Mouse (Mus musculus) limb, embryonic 10.5 days (tissue): Measurements from ENCODE around the gene Ptgis. TPM values are rescaled to one million over a fixed set of nuclear protein-coding genes. Genes with fewer than 3 reads are reported as not detected.
A peak's percentile ranks its signal among the peaks of the same experiment; 100 is the strongest.

Experiments used
- DNase-seq: peaks from one replicate; pipeline ENCODE4 v3.0.0-alpha.2; 2017; ENCODE audit warnings: low spot score
- H3K27ac ChIP-seq: fragments of 300-500 bp; sonication (generic); 2 replicates; pipeline ENCODE4 v1.5.1; 2016; ENCODE audit warnings: mild to moderate bottlenecking
- H3K27me3 ChIP-seq: fragments of 300-500 bp; sonication (generic); 2 replicates; pipeline ENCODE4 v1.6.1; 2016; ENCODE audit warnings: low read depth, mild to moderate bottlenecking; ENCODE audit not compliant: poor library complexity, severe bottlenecking
- H3K36me3 ChIP-seq: fragments of 300-500 bp; sonication (generic); 2 replicates; pipeline ENCODE4 v1.6.1; 2016; ENCODE audit warnings: mild to moderate bottlenecking, moderate library complexity
- H3K4me1 ChIP-seq: fragments of 300-500 bp; sonication (generic); 2 replicates; pipeline ENCODE4 v1.6.1; 2016
- H3K4me3 ChIP-seq: fragments of 300-500 bp; sonication (generic); 2 replicates; pipeline ENCODE4 v1.5.1; 2016; ENCODE audit warnings: mild to moderate bottlenecking, moderate library complexity
- H3K9me3 ChIP-seq: fragments of 300-500 bp; sonication (generic); replicated peaks from 2 replicates; pipeline ENCODE4 v1.6.1; 2016; ENCODE audit warnings: mild to moderate bottlenecking
- WGBS: fragments of 180-500 bp; shearing (Covaris S2); methylation state at CpG from one replicate; pipeline ENCODE4 v1.1.7; 2016; 5-methylcytosine and 5-hydroxymethylcytosine counted together
- polyA plus RNA-seq: library from polyadenylated mRNA; unstranded; fragments of >200 nt; fragmentation: Nextera tagmentation; extraction: Ambion mirVana; gene quantifications from 2 replicates; pipeline ENCODE4 v1.2.1, GENCODE M21; 2016

The Ptgis gene
- polyA plus RNA-seq, 1 experiment from 2014 or later, result 17.6 TPM

- no peaks in the 10 kb centered on the region for H3K27me3 ChIP-seq
- H3K27ac ChIP-seq, result no peak overlapping the region
- no peaks in the 10 kb centered on the region for H3K36me3 ChIP-seq
- H3K9me3 ChIP-seq, result no peaks in the 10 kb centered on the region
- no peaks in the 10 kb centered on the region for H3K4me1 ChIP-seq
- WGBS, result 80% methylated on average over 9 of the region's 9 CpGs
- H3K4me3 ChIP-seq, result no peak overlapping the region
- DNase-seq, result no peak
These were observed 30.7 kb upstream of the Ptgis start for GRCm38 (mm10) chr2:167271121-167271521.

GRCm38 (mm10) chr2:167270496-167270895, 30.1 kb upstream of the Ptgis start:
- no peaks in the 10 kb centered on the region for H3K9me3 ChIP-seq
- no peak overlapping the region for H3K27ac ChIP-seq
- H3K4me1 ChIP-seq, result no peaks in the 10 kb centered on the region; the same call in 1 of the 2 replicates
- no peaks in the 10 kb centered on the region for H3K36me3 ChIP-seq
- H3K27me3 ChIP-seq, result no peaks in the 10 kb centered on the region
- H3K4me3 ChIP-seq, result no peak overlapping the region
- 95% methylated on average over 3 of the region's 3 CpGs for WGBS
- no peak for DNase-seq

- 96% methylated on average over 1 of the region's 1 CpGs for WGBS
- no peaks in the 10 kb centered on the region for H3K36me3 ChIP-seq
- H3K4me3 ChIP-seq, result no peak overlapping the region
- no peaks in the 10 kb centered on the region for H3K9me3 ChIP-seq
- DNase-seq, result no peak
- H3K27me3 ChIP-seq, result no peaks in the 10 kb centered on the region
- no peak overlapping the region for H3K27ac ChIP-seq
- H3K4me1 ChIP-seq, result peaks cover 5% of the 10 kb centered on the region; the same call in 1 of the 2 replicates
These were observed 28.3 kb upstream of the Ptgis start for GRCm38 (mm10) chr2:167268721-167269120.

GRCm38 (mm10) chr2:167268411-167268690, 27.9 kb upstream of the Ptgis start:
- 91% methylated on average over 8 of the region's 8 CpGs for WGBS

GRCm38 (mm10) chr2:167267531-167268410, 27.4 kb upstream of the Ptgis start:
- no peak overlapping the region for H3K27ac ChIP-seq
- no peaks in the 10 kb centered on the region for H3K36me3 ChIP-seq
- 87% methylated on average over 14 of the region's 14 CpGs for WGBS
- H3K27me3 ChIP-seq, result no peaks in the 10 kb centered on the region
- no peak for DNase-seq
- no peak overlapping the region for H3K4me3 ChIP-seq
- no peaks in the 10 kb centered on the region for H3K9me3 ChIP-seq
- peaks cover 5% of the 10 kb centered on the region; the same call in 1 of the 2 replicates for H3K4me1 ChIP-seq

More at GRCm38 (mm10) chr2:167268411-167268690, 27.9 kb upstream of the Ptgis start:
- H3K27ac ChIP-seq, result no peak overlapping the region
- H3K9me3 ChIP-seq, result no peaks in the 10 kb centered on the region
- peaks cover 5% of the 10 kb centered on the region; the same call in 1 of the 2 replicates for H3K4me1 ChIP-seq
- H3K27me3 ChIP-seq, result no peaks in the 10 kb centered on the region
- no peak overlapping the region for H3K4me3 ChIP-seq
- no peaks in the 10 kb centered on the region for H3K36me3 ChIP-seq
- DNase-seq, result no peak

GRCm38 (mm10) chr2:167266231-167266630, 25.8 kb upstream of the Ptgis start:
- Histone ChIP-seq H3K4me1 (peaks cover 11% of the 10 kb centered on the region; the same call in 1 of the 2 replicates), H3K9me3 (no peaks in the 10 kb centered on the region), H3K36me3 (no peaks in the 10 kb centered on the region), H3K27me3 (no peaks in the 10 kb centered on the region), H3K4me3 (no peak overlapping the region), H3K27ac (no peak overlapping the region)
- DNase-seq, result no peak
- 97% methylated on average over 10 of the region's 10 CpGs for WGBS

- Histone ChIP-seq H3K9me3 (no peaks in the 10 kb centered on the region), H3K4me3 (no peak overlapping the region), H3K4me1 (peaks cover 11% of the 10 kb centered on the region; the same call in 1 of the 2 replicates), H3K27ac (no peak overlapping the region), H3K27me3 (no peaks in the 10 kb centered on the region), H3K36me3 (no peaks in the 10 kb centered on the region)
- WGBS, result 48% methylated on average over 4 of the region's 5 CpGs
- DNase-seq, result no peak
These were observed 25.4 kb upstream of the Ptgis start for GRCm38 (mm10) chr2:167265806-167266205.

- Histone ChIP-seq H3K9me3 (no peaks in the 10 kb centered on the region), H3K36me3 (no peaks in the 10 kb centered on the region), H3K27ac (no peak overlapping the region), H3K27me3 (no peaks in the 10 kb centered on the region), H3K4me1 (peaks cover 11% of the 10 kb centered on the region; the same call in 1 of the 2 replicates), H3K4me3 (no peak overlapping the region)
- no peak for DNase-seq
- WGBS, result 89% methylated on average over 2 of the region's 2 CpGs
These were observed 24.6 kb upstream of the Ptgis start for GRCm38 (mm10) chr2:167265021-167265420.

GRCm38 (mm10) chr2:167263931-167264330, 23.5 kb upstream of the Ptgis start:
- peaks cover 11% of the 10 kb centered on the region; the same call in 1 of the 2 replicates for H3K4me1 ChIP-seq
- no peaks in the 10 kb centered on the region for H3K27me3 ChIP-seq
- H3K4me3 ChIP-seq, result no peak overlapping the region
- DNase-seq, result no peak
- no peak overlapping the region for H3K27ac ChIP-seq
- 92% methylated on average over 11 of the region's 11 CpGs for WGBS
- H3K36me3 ChIP-seq, result no peaks in the 10 kb centered on the region
- H3K9me3 ChIP-seq, result no peaks in the 10 kb centered on the region

- DNase-seq, result no peak
- Histone ChIP-seq H3K36me3 (no peaks in the 10 kb centered on the region), H3K27ac (0 out of 2 replicates have a peak overlapping the region, but pooled peaks have one; percentile 8), H3K4me3 (no peak overlapping the region), H3K9me3 (no peaks in the 10 kb centered on the region), H3K27me3 (no peaks in the 10 kb centered on the region), H3K4me1 (peaks cover 11% of the 10 kb centered on the region; the same call in 1 of the 2 replicates)
- WGBS, result 90% methylated on average over 8 of the region's 8 CpGs
These were observed 22.8 kb upstream of the Ptgis start for GRCm38 (mm10) chr2:167263040-167263810.

- WGBS, result 92% methylated on average over 10 of the region's 10 CpGs
- no peak for DNase-seq
- H3K27me3 ChIP-seq, result no peaks in the 10 kb centered on the region
- H3K36me3 ChIP-seq, result no peaks in the 10 kb centered on the region
- no peak overlapping the region for H3K27ac ChIP-seq
- no peaks in the 10 kb centered on the region for H3K9me3 ChIP-seq
- peaks cover 11% of the 10 kb centered on the region; the same call in 1 of the 2 replicates for H3K4me1 ChIP-seq
- H3K4me3 ChIP-seq, result no peak overlapping the region
These were observed 22.0 kb upstream of the Ptgis start for GRCm38 (mm10) chr2:167262433-167262832.

GRCm38 (mm10) chr2:167261106-167261505, 20.7 kb upstream of the Ptgis start:
- no peak for DNase-seq
- H3K27ac ChIP-seq, result peak overlapping the region; percentile 14; the same call in 1 of the 2 replicates
- no peaks in the 10 kb centered on the region for H3K36me3 ChIP-seq
- no peak overlapping the region for H3K4me3 ChIP-seq
- no peaks in the 10 kb centered on the region for H3K27me3 ChIP-seq
- 88% methylated on average over 4 of the region's 4 CpGs for WGBS
- H3K9me3 ChIP-seq, result no peaks in the 10 kb centered on the region
- peaks cover 11% of the 10 kb centered on the region; the same call in 1 of the 2 replicates for H3K4me1 ChIP-seq

- Histone ChIP-seq H3K4me1 (peaks cover 11% of the 10 kb centered on the region), H3K27me3 (no peaks in the 10 kb centered on the region), H3K4me3 (no peak overlapping the region), H3K36me3 (no peaks in the 10 kb centered on the region), H3K9me3 (no peaks in the 10 kb centered on the region), H3K27ac (no peak overlapping the region)
- no peak for DNase-seq
- 56% methylated on average over 3 of the region's 3 CpGs for WGBS
These were observed 17.4 kb upstream of the Ptgis start for GRCm38 (mm10) chr2:167257790-167258189.
